Mouse (Mus musculus) stomach, embryonic 14.5 days (tissue): ENCODE results near the gene Klkb1. TPM values are rescaled to one million over a fixed set of nuclear protein-coding genes. Genes with fewer than 3 reads are reported as not detected.

Experiments
- ATAC-seq: fragments of 200-750 bp; cut with Nextera tagmentation; 2 replicates; pipeline ENCODE4 v1.8.0; 2017; ENCODE audit warnings: low read depth, moderate TSS enrichment; ENCODE audit not compliant: insufficient number of reproducible peaks, insufficient read depth, low FRiP score
- H3K27ac ChIP-seq: fragments of 300-500 bp; sonication (generic); 2 replicates; pipeline ENCODE4 v1.5.1; 2014; ENCODE audit warnings: mild to moderate bottlenecking, low read length, moderate library complexity, mixed read lengths
- H3K27me3 ChIP-seq: fragments of 300-500 bp; sonication (generic); 2 replicates; pipeline ENCODE4 v1.6.1; 2014; ENCODE audit warnings: low read length, control low read depth, mixed read lengths; ENCODE audit not compliant: control insufficient read depth, insufficient read depth
- H3K36me3 ChIP-seq: fragments of 300-500 bp; sonication (generic); 2 replicates; pipeline ENCODE4 v1.6.1; 2014; ENCODE audit warnings: mild to moderate bottlenecking, control low read depth, low read length, moderate library complexity, mixed read lengths; ENCODE audit not compliant: control insufficient read depth, insufficient read depth
- H3K4me1 ChIP-seq: fragments of 300-500 bp; sonication (generic); 2 replicates; pipeline ENCODE4 v1.6.1; 2014; ENCODE audit warnings: low read length, control low read depth, mixed read lengths; ENCODE audit not compliant: control insufficient read depth, insufficient read depth
- H3K4me2 ChIP-seq: fragments of 300-500 bp; sonication (generic); replicated peaks from 2 replicates; pipeline ENCODE4 v1.6.1; 2014; ENCODE audit warnings: low read depth, low read length, control low read depth
- H3K4me3 ChIP-seq: fragments of 300-500 bp; sonication (generic); 2 replicates; pipeline ENCODE4 v1.5.1; 2014; ENCODE audit warnings: low read depth, low read length, control low read depth
- H3K9ac ChIP-seq: fragments of 300-500 bp; sonication (generic); replicated peaks from 2 replicates; pipeline ENCODE4 v1.6.1; 2014; ENCODE audit warnings: low read depth, mild to moderate bottlenecking, control low read depth, low read length, moderate library complexity, mixed read lengths
- H3K9me3 ChIP-seq: fragments of 300-500 bp; sonication (generic); 2 replicates; pipeline ENCODE4 v1.6.1; 2016; ENCODE audit warnings: low read depth, low read length, control low read depth; ENCODE audit not compliant: control insufficient read depth
- WGBS: fragments of 180-500 bp; shearing (Covaris S2); extraction: QIAGEN DNeasy Blood & Tissue Kit; methylation state at CpG from one replicate; pipeline ENCODE4 v1.1.7; 2014; 5-methylcytosine and 5-hydroxymethylcytosine counted together
- polyA plus RNA-seq: library from polyadenylated mRNA; unstranded; fragments of >200 nt; fragmentation: Nextera tagmentation; extraction: Ambion mirVana; gene quantifications from 2 replicates; pipeline ENCODE4 v1.2.1, GENCODE M21; 2014

Gene Klkb1
- polyA plus RNA-seq, 1 experiment from 2014 or later = not detected

DNA sequence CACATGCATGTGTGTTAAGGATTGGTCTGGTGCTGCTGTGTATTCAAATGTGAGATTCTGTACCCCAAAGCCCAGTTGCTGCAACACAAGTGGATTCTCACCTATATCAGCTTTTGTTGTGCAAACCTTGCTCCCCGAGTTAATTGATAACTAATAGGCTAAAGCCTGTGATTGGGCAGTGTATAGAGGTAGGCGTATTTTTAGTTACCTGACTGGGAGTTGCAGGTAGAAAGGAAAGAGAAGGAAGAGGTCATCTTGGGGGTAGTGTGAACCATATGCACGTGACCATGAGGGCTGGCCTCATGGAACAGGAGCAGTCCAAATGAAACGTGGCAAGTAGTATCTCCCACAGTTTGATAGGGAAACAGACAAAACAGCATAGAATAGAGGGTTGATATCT, 29.7 kb downstream of the Klkb1 start:
- Histone ChIP-seq H3K27me3 (no peaks in the 10 kb centered on the region), H3K36me3 (no peaks in the 10 kb centered on the region), H3K9ac (no peak overlapping the region), H3K4me3 (no peak overlapping the region), H3K4me2 (no peak overlapping the region), H3K27ac (no peak overlapping the region), H3K4me1 (no peaks in the 10 kb centered on the region; the same call in 1 of the 2 replicates), H3K9me3 (no peaks in the 10 kb centered on the region)
- WGBS = 74% methylated on average over 4 of the region's 4 CpGs
- no peak for ATAC-seq

DNA sequence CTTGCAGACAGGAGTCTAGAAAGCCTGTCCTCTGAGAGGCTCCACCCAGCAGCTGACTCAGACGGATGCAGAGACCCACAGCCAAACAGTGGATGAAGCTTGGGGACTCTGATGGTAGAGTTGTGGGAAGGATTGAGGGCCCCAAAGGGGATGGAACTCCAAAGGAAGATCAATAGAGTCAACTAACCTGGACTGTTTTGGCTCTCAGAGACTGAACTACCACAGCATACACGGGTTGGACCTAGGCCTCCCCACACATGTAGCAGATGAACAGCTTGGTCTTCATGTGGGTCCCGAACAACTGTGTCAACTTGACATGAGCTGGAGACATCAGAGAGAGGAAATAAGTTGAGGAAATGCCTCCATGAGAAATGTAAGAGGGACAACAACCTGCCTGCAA, 31.8 kb downstream of the Klkb1 start:
- Histone ChIP-seq H3K4me2 (no peak overlapping the region), H3K27ac (no peak overlapping the region), H3K27me3 (no peaks in the 10 kb centered on the region), H3K4me1 (no peaks in the 10 kb centered on the region; the same call in 1 of the 2 replicates), H3K9ac (no peak overlapping the region), H3K9me3 (no peaks in the 10 kb centered on the region), H3K36me3 (no peaks in the 10 kb centered on the region), H3K4me3 (no peak overlapping the region)
- ATAC-seq = no peak
- WGBS = 85% methylated on average over 3 of the region's 3 CpGs

DNA sequence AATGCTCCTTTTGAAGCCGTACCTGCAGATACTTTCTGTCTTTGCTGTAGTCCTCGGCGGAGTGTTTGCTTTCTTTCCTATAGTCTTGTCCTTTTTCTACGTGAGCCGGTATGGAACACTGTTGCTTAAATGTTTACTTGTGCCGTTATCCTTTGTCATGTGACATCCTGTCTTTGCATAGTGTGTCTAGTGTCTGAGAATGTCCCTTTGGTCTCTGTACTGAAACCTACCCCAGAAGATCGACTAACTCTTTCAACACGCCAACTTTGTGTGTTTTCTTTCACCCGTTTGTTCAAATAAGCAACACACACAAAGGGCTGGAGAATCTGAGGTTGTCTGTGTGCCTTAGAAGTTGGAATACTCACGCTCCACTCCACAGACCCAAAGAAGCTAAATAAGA, 32.7 kb downstream of the Klkb1 start, which contains the start of gene F11:
TSS of gene F11 (minus strand) at position 112 of the 400 bp plus-strand sequence.
- WGBS = 68% methylated on average over 10 of the region's 10 CpGs
- Histone ChIP-seq H3K4me2 (no peak within 1 kb of the TSS), H3K9me3 (no peaks in the 10 kb centered on the region), H3K27ac (no peak within 1 kb of the TSS), H3K9ac (no peak within 1 kb of the TSS), H3K4me3 (no peak within 1 kb of the TSS), H3K36me3 (no peaks in the 10 kb centered on the region), H3K27me3 (no peaks in the 10 kb centered on the region), H3K4me1 (no peaks in the 10 kb centered on the region)
- ATAC-seq = no peak

DNA sequence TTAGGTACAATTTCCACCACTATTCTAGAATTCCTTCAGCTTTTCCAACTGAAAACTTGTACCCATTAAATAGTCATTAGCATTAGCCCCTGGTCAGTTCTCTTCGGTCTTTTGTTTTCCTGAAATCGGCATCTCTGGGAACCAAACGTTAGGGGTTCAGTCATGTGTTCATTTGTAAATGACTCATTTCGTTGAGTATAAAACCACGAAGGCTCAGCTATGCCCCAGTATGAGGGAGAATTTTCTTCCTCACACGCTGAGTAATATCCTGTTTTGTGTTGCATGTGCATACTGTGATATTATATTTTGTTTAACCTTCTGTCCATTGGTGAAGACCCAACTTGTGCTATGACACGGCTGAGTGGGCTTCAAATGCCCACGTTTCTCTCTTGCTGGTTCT, 36.2 kb downstream of the Klkb1 start:
- Histone ChIP-seq H3K9me3 (no peaks in the 10 kb centered on the region), H3K4me1 (no peaks in the 10 kb centered on the region), H3K4me3 (no peak overlapping the region), H3K27ac (no peak overlapping the region), H3K36me3 (no peaks in the 10 kb centered on the region), H3K27me3 (no peaks in the 10 kb centered on the region), H3K9ac (no peak overlapping the region), H3K4me2 (no peak overlapping the region)
- 81% methylated on average over 8 of the region's 8 CpGs for WGBS
- no peak for ATAC-seq

DNA sequence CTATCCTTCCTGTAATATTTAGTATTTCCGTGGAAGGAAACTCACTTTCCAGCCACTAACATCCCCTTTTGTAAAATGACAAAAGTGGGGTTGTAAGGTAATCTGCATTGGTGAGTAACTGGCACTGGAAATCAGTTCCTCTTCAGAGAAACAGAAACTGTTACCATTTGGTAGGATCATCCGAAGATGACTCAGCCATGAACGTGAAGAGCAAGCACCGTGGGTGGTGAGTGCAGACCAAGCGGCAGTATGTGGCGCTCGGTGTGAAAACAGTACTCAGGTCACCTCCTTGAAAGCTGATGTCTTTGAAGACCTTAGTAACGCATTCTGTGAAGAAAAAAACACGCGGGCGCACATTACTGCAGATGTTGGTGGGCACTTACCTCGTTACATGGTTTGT, 39.6 kb downstream of the Klkb1 start:
- H3K27ac ChIP-seq = no peak overlapping the region
- no peaks in the 10 kb centered on the region for H3K9me3 ChIP-seq
- H3K36me3 ChIP-seq = no peaks in the 10 kb centered on the region
- no peaks in the 10 kb centered on the region for H3K4me1 ChIP-seq
- no peak for ATAC-seq
- H3K9ac ChIP-seq = no peak overlapping the region
- no peak overlapping the region for H3K4me3 ChIP-seq
- WGBS = 83% methylated on average over 12 of the region's 12 CpGs
- no peak overlapping the region for H3K4me2 ChIP-seq
- H3K27me3 ChIP-seq = no peaks in the 10 kb centered on the region

DNA sequence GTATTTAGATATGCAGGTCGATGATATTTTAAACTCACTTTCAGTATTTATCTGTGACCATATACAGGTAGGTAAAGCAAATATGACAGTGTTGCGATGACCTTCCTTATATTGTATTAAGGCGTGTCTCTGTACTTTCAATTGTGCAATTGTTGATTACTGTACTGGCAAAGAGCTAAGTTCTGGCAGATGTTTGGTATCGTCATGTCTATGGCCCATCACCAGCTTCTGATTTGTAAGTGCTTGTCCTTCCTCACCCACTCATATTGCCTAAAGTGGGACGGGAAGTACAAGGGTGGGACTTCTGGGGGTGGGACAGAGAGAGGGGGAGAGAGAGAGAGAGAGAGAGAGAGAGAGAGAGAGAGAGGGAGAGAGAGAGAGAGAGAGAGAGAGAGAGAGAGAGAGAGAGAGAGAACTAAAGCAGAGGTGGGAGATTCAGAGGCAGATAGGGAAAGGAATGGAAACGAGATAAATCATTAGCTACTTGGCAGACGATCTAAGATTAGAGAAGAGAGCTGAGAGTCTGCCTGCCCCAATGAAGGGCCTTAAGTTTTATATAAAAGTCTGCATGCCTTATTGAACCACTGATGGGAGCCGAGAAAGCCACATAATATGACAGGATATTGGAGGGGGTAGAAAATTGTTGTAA, 40.3 kb downstream of the Klkb1 start:
- H3K27me3 ChIP-seq = no peaks in the 10 kb centered on the region
- no peaks in the 10 kb centered on the region for H3K36me3 ChIP-seq
- H3K9ac ChIP-seq = no peak overlapping the region
- no peak overlapping the region for H3K27ac ChIP-seq
- no peaks in the 10 kb centered on the region for H3K9me3 ChIP-seq
- ATAC-seq = no peak
- 70% methylated on average over 8 of the region's 8 CpGs for WGBS
- H3K4me2 ChIP-seq = no peak overlapping the region
- H3K4me1 ChIP-seq = no peaks in the 10 kb centered on the region
- H3K4me3 ChIP-seq = no peak overlapping the region

DNA sequence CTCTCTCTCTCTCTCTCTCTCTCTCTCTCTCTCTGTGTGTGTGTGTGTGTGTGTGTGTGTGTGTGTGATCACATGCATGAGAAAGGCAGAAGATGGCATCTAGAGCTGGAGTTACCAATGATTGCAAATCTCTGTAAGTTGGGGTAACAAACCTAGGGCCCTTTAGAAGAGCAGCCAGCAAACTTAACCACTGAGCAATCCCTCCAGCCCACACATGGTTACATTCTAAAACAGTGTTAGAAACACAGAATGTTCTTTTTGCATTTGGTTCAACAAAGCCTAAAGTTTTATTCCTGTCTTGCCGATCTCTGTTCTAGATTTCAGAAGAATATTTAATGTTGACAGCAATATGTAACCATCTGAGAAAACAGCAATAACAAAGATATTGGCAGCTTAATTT, 41.1 kb downstream of the Klkb1 start:
- Histone ChIP-seq H3K4me1 (no peaks in the 10 kb centered on the region), H3K9me3 (no peaks in the 10 kb centered on the region), H3K4me2 (no peak overlapping the region), H3K27ac (no peak overlapping the region), H3K36me3 (no peaks in the 10 kb centered on the region), H3K27me3 (no peaks in the 10 kb centered on the region), H3K9ac (no peak overlapping the region), H3K4me3 (no peak overlapping the region)
- ATAC-seq = no peak
- WGBS = 88% methylated on average over 1 of the region's 1 CpGs

DNA sequence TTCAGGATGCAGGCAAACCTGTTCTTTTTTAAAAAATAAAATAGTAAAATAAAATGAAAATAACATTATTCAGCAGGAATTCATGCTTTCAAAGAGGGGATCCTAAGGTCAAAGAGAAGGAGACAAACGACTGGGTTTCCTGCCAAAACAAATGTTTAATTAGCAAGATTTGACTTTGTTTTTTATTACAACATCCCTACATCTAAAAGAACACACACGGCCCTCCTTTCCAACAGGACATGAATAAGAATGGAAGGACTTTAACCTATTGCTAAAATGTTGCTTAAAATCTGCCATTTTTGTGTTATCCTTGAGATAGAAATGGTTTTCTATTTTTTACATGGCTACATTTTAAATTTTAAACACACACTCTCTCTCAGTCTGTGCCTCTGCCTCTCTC, 41.5 kb downstream of the Klkb1 start:
- no peaks in the 10 kb centered on the region for H3K4me1 ChIP-seq
- H3K27me3 ChIP-seq = no peaks in the 10 kb centered on the region
- no peak overlapping the region for H3K27ac ChIP-seq
- 43% methylated on average over 2 of the region's 2 CpGs for WGBS
- ATAC-seq = no peak
- no peak overlapping the region for H3K4me2 ChIP-seq
- H3K9ac ChIP-seq = no peak overlapping the region
- H3K9me3 ChIP-seq = no peaks in the 10 kb centered on the region
- H3K4me3 ChIP-seq = no peak overlapping the region
- no peaks in the 10 kb centered on the region for H3K36me3 ChIP-seq

DNA sequence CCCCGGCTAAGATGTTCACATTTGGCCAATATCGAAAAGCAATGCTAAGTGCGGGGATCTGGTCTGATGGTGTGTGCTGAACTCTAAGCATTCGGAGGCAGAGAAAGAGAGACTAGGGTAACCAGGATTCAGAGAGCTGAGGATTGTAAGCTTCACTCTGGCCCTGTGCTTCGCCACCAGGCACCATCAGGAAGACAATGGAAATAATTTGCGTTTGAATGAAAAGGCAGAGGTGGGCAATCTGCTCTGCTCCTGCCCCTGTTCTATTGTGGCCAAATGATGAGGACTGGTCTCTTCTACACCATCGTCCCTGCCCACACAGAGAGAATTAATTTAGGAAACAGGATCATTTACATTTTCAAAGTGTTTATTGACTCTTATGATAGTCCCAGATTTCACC, 48.4 kb downstream of the Klkb1 start:
- 71% methylated on average over 7 of the region's 7 CpGs for WGBS
- Histone ChIP-seq H3K27me3 (no peaks in the 10 kb centered on the region), H3K4me3 (no peak overlapping the region), H3K9ac (no peak overlapping the region), H3K4me1 (no peaks in the 10 kb centered on the region), H3K27ac (no peak overlapping the region), H3K4me2 (no peak overlapping the region), H3K36me3 (no peaks in the 10 kb centered on the region), H3K9me3 (no peaks in the 10 kb centered on the region)
- ATAC-seq = no peak
